Mouse (Mus musculus) lung, embryonic 15.5 days (tissue): Measurements from ENCODE around the gene Pygo2. TPM values are rescaled to one million over a fixed set of nuclear protein-coding genes. Genes with fewer than 3 reads are reported as not detected.
A peak's percentile ranks its signal among the peaks of the same experiment; 100 is the strongest.

ENCODE experiments used
- ATAC-seq: fragments of 200-750 bp; cut with Nextera tagmentation; 2 replicates; pipeline ENCODE4 v1.8.0; 2017; ENCODE audit warnings: moderate number of reproducible peaks, borderline replicate concordance; ENCODE audit not compliant: low FRiP score, low TSS enrichment; ENCODE audit errors: extremely low read depth
- H3K27ac ChIP-seq: fragments of 300-500 bp; sonication (generic); 2 replicates; pipeline ENCODE4 v1.5.1; 2015; ENCODE audit warnings: moderate library complexity, mild to moderate bottlenecking, inconsistent platforms
- H3K27me3 ChIP-seq: fragments of 300-500 bp; sonication (generic); 2 replicates; pipeline ENCODE4 v1.6.1; 2015; ENCODE audit warnings: inconsistent platforms
- H3K36me3 ChIP-seq: fragments of 300-500 bp; sonication (generic); 2 replicates; pipeline ENCODE4 v1.6.1; 2015; ENCODE audit warnings: inconsistent platforms
- H3K4me1 ChIP-seq: fragments of 300-500 bp; sonication (generic); 2 replicates; pipeline ENCODE4 v1.6.1; 2015; ENCODE audit warnings: inconsistent platforms
- H3K4me2 ChIP-seq: fragments of 300-500 bp; sonication (generic); 2 replicates; pipeline ENCODE4 v1.6.1; 2015; ENCODE audit warnings: inconsistent platforms, mild to moderate bottlenecking, moderate library complexity
- H3K4me3 ChIP-seq: fragments of 300-500 bp; sonication (generic); 2 replicates; pipeline ENCODE4 v1.5.1; 2015; ENCODE audit warnings: mild to moderate bottlenecking, inconsistent platforms
- H3K9ac ChIP-seq: fragments of 300-500 bp; sonication (generic); 2 replicates; pipeline ENCODE4 v1.6.1; 2015; ENCODE audit warnings: inconsistent platforms
- H3K9me3 ChIP-seq: fragments of 300-500 bp; sonication (generic); 2 replicates; pipeline ENCODE4 v1.6.1; 2016; ENCODE audit warnings: inconsistent platforms
- WGBS: fragments of 180-500 bp; shearing (Covaris S2); methylation state at CpG from one replicate; pipeline ENCODE4 v1.1.7; 2015; 5-methylcytosine and 5-hydroxymethylcytosine counted together
- polyA plus RNA-seq: library from polyadenylated mRNA; unstranded; fragments of >200 nt; fragmentation: Nextera tagmentation; extraction: Ambion mirVana; gene quantifications from 2 replicates; pipeline ENCODE4 v1.2.1, GENCODE M21; 2015

The Pygo2 gene
- polyA plus RNA-seq, 1 experiment from 2014 or later: 41.1 TPM

DNA sequence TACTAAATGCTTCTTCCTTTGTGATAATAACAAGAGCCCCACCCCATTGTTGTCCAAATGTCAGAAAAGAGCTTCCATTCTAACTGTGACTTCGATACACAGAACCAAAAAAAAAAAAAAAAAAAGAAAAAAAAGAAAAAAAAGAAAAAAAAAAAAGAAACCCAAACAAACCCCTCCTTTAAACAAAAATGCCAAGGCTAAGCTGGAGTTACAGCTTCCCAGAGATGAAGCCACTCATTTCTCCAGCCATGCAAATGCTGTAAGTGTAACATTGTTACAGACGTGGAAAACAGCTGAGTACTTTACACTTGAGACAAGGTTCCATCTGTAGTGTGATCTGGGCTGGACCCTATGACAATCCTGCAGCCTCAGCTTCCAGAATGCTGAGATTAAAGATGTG lies 12.9 kb upstream of the Pygo2 start:
- WGBS: 10% methylated on average over 2 of the region's 2 CpGs
- ATAC-seq: no peak

DNA sequence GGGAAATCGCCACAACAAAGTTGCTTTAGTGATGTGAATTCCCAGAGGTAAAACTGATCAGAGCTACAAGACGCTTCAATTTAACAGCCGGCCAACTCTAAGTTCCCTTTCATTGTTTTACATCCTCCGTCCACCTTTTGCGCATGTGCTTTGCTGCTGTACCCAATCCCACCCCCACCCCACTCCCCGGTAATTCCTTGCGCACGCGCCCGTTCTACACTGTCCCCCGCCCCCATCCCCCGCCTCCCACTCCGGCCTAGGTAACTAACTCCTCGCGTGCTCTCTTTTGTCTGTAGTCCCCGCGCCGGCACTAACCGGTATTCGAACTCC lies 12.2 kb upstream of the Pygo2 start:
- under 1% methylated on average over 20 of the region's 20 CpGs for WGBS
- H3K9ac ChIP-seq: peak overlapping the region; percentile 60

More for the DNA sequence above, 12.9 kb upstream of the Pygo2 start:
- Histone ChIP-seq H3K4me3 (peak overlapping the region; percentile 67), H3K4me1 (peaks cover 31% of the 10 kb centered on the region), H3K4me2 (peak overlapping the region; percentile 77), H3K27me3 (no peaks in the 10 kb centered on the region), H3K27ac (peak overlapping the region; percentile 92), H3K9me3 (no peaks in the 10 kb centered on the region), H3K9ac (peak overlapping the region; percentile 60), H3K36me3 (peaks cover 28% of the 10 kb centered on the region)

GRCm38 (mm10) chr3:89418170-89418860 lies 11.7 kb upstream of the Pygo2 start, which contains the start of the genes Cks1b and Shc1:
Cks1b (minus strand) TSS chr3:89418383.
Shc1 (plus strand) TSS chr3:89418443.
- peaks cover 30% of the 10 kb centered on the region for H3K36me3 ChIP-seq
- no peaks in the 10 kb centered on the region for H3K9me3 ChIP-seq
- no peaks in the 10 kb centered on the region for H3K27me3 ChIP-seq
- H3K4me1 ChIP-seq: peaks cover 43% of the 10 kb centered on the region
- peak within 1 kb of the TSS; percentile 100 for H3K27ac ChIP-seq
- H3K4me3 ChIP-seq: peak within 1 kb of the TSS; percentile 67
- peak within 1 kb of the TSS; percentile 64 for H3K9ac ChIP-seq
- WGBS: 1% methylated on average over 39 of the region's 39 CpGs
- peak within 1 kb of the TSS; percentile 81 for H3K4me2 ChIP-seq
- ATAC-seq: peak; percentile 90

More for the DNA sequence above, 12.2 kb upstream of the Pygo2 start:
- no peaks in the 10 kb centered on the region for H3K27me3 ChIP-seq
- H3K4me3 ChIP-seq: peak overlapping the region; percentile 67
- H3K9me3 ChIP-seq: no peaks in the 10 kb centered on the region
- ATAC-seq: peak; percentile 12; the same call in 1 of the 2 replicates
- peak overlapping the region; percentile 92 for H3K27ac ChIP-seq
- peak overlapping the region; percentile 77 for H3K4me2 ChIP-seq
- peaks cover 28% of the 10 kb centered on the region for H3K36me3 ChIP-seq
- peaks cover 38% of the 10 kb centered on the region for H3K4me1 ChIP-seq

DNA sequence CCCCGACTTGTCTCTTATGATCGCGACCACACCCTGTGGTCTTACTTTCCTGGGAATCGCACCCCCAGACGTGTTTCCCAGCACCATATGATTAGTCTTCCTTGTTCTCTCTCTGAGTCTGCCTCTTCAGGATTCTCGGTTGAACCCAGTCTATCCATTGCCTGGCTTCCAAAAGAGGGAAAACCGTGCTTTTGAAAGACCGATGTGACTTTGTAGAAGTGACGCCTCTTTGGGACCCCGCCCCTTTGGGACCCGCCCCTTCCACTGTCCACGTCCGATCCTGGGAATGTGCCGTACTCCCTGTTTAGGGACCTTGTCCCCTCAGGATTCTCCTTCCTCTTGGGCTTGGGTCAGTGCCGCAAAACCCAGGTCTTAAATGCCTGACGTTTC lies 11.2 kb upstream of the Pygo2 start:
- no peaks in the 10 kb centered on the region for H3K27me3 ChIP-seq
- peak; percentile 28; the same call in 1 of the 2 replicates for ATAC-seq
- H3K9me3 ChIP-seq: no peaks in the 10 kb centered on the region
- peak overlapping the region; percentile 64 for H3K9ac ChIP-seq
- peaks cover 44% of the 10 kb centered on the region for H3K4me1 ChIP-seq
- under 1% methylated on average over 16 of the region's 16 CpGs for WGBS
- peaks cover 32% of the 10 kb centered on the region for H3K36me3 ChIP-seq
- peak overlapping the region; percentile 67 for H3K4me3 ChIP-seq
- H3K27ac ChIP-seq: peak overlapping the region; percentile 100
- H3K4me2 ChIP-seq: peak overlapping the region; percentile 81

DNA sequence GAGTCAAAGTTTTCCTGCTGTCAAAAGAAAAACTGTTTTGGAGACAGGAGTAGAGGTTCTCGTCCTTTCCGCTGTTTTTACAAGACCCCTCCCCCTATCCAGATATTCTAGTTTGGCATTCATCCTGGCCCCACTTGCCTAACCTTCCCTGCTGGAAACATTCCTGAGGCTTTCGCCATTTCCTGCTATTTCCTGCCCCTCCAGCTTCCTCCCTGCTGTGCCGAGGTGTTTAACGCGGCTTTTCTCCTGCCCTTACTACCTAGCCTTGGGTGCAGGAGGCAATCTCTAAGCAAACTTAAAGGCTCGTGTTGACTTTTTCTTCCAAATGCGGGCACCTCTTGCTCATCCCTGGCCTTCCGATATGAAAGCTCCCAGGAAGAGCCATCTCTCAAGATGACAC lies 10.4 kb upstream of the Pygo2 start:
- H3K27me3 ChIP-seq: no peaks in the 10 kb centered on the region
- 0% methylated on average over 9 of the region's 9 CpGs for WGBS
- no peaks in the 10 kb centered on the region for H3K9me3 ChIP-seq
- H3K27ac ChIP-seq: peak overlapping the region; percentile 100
- peak overlapping the region; percentile 67 for H3K4me3 ChIP-seq
- H3K4me1 ChIP-seq: peaks cover 44% of the 10 kb centered on the region
- peaks cover 32% of the 10 kb centered on the region for H3K36me3 ChIP-seq
- H3K4me2 ChIP-seq: peak overlapping the region; percentile 81
- no peak for ATAC-seq
- peak overlapping the region; percentile 64 for H3K9ac ChIP-seq

- Histone ChIP-seq H3K4me2 (peak overlapping the region; percentile 81), H3K27ac (peak overlapping the region; percentile 100), H3K9ac (peak overlapping the region; percentile 38), H3K4me3 (peak overlapping the region; percentile 67), H3K36me3 (peaks cover 32% of the 10 kb centered on the region), H3K4me1 (peaks cover 44% of the 10 kb centered on the region), H3K27me3 (no peaks in the 10 kb centered on the region), H3K9me3 (no peaks in the 10 kb centered on the region)
- no peak for ATAC-seq
- 15% methylated on average over 3 of the region's 3 CpGs for WGBS
These were observed 10.0 kb upstream of the Pygo2 start for GRCm38 (mm10) chr3:89419981-89420380.

- H3K9ac ChIP-seq: no peak overlapping the region
- WGBS: 36% methylated on average over 2 of the region's 2 CpGs
- peak overlapping the region; percentile 52 for H3K4me3 ChIP-seq
- H3K9me3 ChIP-seq: no peaks in the 10 kb centered on the region
- ATAC-seq: no peak
- H3K4me2 ChIP-seq: peak overlapping the region; percentile 81
- peaks cover 44% of the 10 kb centered on the region for H3K4me1 ChIP-seq
- H3K27ac ChIP-seq: peak overlapping the region; percentile 100
- H3K36me3 ChIP-seq: peaks cover 32% of the 10 kb centered on the region
- H3K27me3 ChIP-seq: no peaks in the 10 kb centered on the region
These were observed 9.6 kb upstream of the Pygo2 start for GRCm38 (mm10) chr3:89420421-89420820.

- peak overlapping the region; percentile 100 for H3K27ac ChIP-seq
- ATAC-seq: peak; percentile 84
- H3K9ac ChIP-seq: peak overlapping the region; percentile 62
- WGBS: 2% methylated on average over 11 of the region's 11 CpGs
- peak overlapping the region; percentile 52 for H3K4me3 ChIP-seq
- peak overlapping the region; percentile 81 for H3K4me2 ChIP-seq
- no peaks in the 10 kb centered on the region for H3K9me3 ChIP-seq
- H3K27me3 ChIP-seq: no peaks in the 10 kb centered on the region
- H3K36me3 ChIP-seq: peaks cover 32% of the 10 kb centered on the region
- H3K4me1 ChIP-seq: peaks cover 44% of the 10 kb centered on the region
These were observed 8.8 kb upstream of the Pygo2 start for GRCm38 (mm10) chr3:89421002-89421774.

DNA sequence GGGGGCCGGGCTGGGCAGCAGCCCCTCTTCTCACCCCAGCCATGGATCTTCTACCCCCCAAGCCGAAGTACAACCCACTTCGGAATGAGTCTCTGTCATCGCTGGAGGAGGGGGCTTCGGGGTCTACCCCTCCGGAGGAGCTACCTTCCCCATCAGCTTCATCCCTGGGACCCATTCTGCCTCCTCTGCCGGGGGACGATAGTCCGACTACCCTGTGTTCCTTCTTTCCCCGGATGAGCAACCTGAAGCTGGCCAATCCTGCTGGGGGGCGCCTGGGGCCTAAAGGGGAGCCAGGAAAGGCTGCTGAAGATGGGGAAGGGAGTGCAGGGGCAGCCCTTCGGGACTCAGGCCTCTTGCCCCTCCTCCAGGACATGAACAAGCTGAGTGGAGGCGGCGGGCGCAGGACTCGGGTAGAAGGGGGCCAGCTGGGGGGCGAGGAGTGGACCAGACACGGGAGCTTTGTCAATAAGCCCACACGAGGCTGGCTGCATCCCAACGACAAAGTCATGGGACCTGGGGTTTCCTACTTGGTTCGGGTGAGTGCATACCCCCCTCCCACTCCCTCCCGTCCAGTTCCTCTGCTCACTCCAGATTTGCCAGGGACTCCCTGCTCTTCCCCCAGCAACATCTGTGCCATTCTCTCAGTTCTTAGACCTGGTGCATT lies 8.1 kb upstream of the Pygo2 start:
- peak overlapping the region; percentile 52 for H3K4me3 ChIP-seq
- peak overlapping the region; percentile 62 for H3K9ac ChIP-seq
- H3K4me2 ChIP-seq: peak overlapping the region; percentile 81
- H3K27ac ChIP-seq: peak overlapping the region; percentile 100
- WGBS: 8% methylated on average over 22 of the region's 22 CpGs
- H3K27me3 ChIP-seq: no peaks in the 10 kb centered on the region
- no peak for ATAC-seq
- H3K9me3 ChIP-seq: no peaks in the 10 kb centered on the region
- H3K4me1 ChIP-seq: peaks cover 40% of the 10 kb centered on the region
- peaks cover 37% of the 10 kb centered on the region for H3K36me3 ChIP-seq

DNA sequence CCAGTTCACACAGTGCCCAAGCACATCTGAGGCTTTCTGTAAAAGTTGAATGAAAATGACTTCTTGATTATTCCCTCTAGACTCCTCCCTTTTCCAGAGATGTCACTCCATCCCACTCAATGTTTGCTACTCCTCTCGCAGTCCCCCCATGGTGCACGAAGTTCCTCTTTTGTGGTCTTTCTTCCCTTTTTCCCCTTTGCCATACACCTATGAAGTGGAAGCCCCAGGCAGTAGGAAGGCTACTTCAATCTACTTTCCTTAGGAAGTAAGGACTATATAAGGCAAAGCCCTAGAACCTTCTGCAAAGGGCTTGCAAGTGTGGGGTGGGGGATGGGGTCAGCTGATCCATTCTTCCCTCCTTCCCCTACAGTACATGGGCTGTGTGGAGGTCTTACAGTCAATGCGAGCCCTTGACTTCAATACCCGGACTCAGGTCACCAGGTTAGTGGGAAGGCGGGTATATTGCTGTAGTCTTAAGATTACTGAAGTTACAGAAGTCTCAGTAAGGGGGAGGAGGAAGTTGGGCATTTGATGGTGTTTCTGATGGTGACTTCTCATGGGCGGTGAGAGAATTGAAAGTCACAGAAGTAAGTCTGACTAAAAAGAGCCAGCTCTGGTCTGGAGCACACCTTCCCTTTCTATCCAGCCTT lies 7.3 kb upstream of the Pygo2 start:
- ATAC-seq: no peak
- peaks cover 34% of the 10 kb centered on the region for H3K4me1 ChIP-seq
- WGBS: 64% methylated on average over 6 of the region's 6 CpGs
- peaks cover 45% of the 10 kb centered on the region for H3K36me3 ChIP-seq
- H3K4me2 ChIP-seq: peak overlapping the region; percentile 81
- H3K27me3 ChIP-seq: no peaks in the 10 kb centered on the region
- H3K9me3 ChIP-seq: no peaks in the 10 kb centered on the region
- peak overlapping the region; percentile 100; the same call in 1 of the 2 replicates for H3K27ac ChIP-seq
- H3K4me3 ChIP-seq: peak overlapping the region; percentile 52
- H3K9ac ChIP-seq: peak overlapping the region; percentile 62; the same call in 1 of the 2 replicates

- no peaks in the 10 kb centered on the region for H3K27me3 ChIP-seq
- 78% methylated on average over 5 of the region's 5 CpGs for WGBS
- no peak overlapping the region for H3K27ac ChIP-seq
- no peak overlapping the region for H3K4me2 ChIP-seq
- no peak for ATAC-seq
- H3K4me3 ChIP-seq: no peak overlapping the region
- H3K36me3 ChIP-seq: peaks cover 51% of the 10 kb centered on the region
- H3K9ac ChIP-seq: no peak overlapping the region
- H3K9me3 ChIP-seq: no peaks in the 10 kb centered on the region
- H3K4me1 ChIP-seq: peaks cover 34% of the 10 kb centered on the region
These were observed 5.4 kb upstream of the Pygo2 start for GRCm38 (mm10) chr3:89424416-89425140.
